12 mouse cellular contexts compared by ENCODE assay signal in the genomic region with DNA sequence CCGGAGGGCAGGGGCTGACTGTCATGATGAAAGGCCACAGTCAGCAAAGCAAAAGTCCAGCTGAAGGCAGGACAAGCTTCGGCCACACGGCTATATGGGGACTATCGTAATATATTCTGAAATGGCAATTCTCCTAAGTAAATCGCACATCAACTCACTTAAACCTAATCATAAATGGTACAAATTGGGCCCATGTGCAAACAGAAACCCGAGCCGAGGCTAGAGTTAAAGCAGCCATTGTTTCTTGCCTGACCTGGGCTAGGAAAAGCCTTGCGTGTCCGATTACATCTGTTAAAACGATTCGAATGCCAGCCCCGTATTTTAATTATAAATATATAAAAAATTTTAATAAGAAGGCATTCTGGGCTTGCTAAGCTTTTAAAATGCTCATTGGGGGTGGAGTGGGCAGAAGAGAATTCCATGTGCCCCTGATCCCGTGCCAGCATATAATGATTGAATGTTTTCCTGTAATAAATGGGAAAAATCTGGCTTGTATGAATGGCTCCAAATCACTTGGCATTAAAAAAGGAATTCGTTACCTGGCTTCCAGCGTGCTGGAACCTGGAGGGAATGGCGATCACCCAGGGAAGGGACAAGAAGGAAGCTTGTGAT.
DNase-seq lines count a peak whose midpoint lies in the region; ATAC-seq lines count a peak whose summit lies in the region.
"Had no signal": no experiment of that assay in that cellular context is flagged by ENCODE, and none has a peak within 500 bp of the region (broad histone marks: within the 10 kb centered on the region; RNA-seq: fewer than 3 reads in every experiment).

No protein-coding gene starts in this region.

- no peaks in the 10 kb centered on the region for H3K27me3 ChIP-seq in lung, embryonic 15.5 days
- H3K27me3 ChIP-seq in neural tube, embryonic 15.5 days (replicated peaks) = no peaks in the 10 kb centered on the region
- H3K27me3 ChIP-seq: heart, embryonic 13.5 days; megakaryocyte, embryonic 14.5 days had no signal

- peak overlapping the region; percentile 78 for H3K27ac ChIP-seq in lung, embryonic 15.5 days
- peak overlapping the region; percentile 72 for H3K27ac ChIP-seq in neural tube, embryonic 15.5 days (replicated peaks)

- no peaks in the 10 kb centered on the region for H3K36me3 ChIP-seq in lung, embryonic 15.5 days
- H3K36me3 ChIP-seq in neural tube, embryonic 15.5 days = no peaks in the 10 kb centered on the region
- H3K36me3 ChIP-seq: heart, embryonic 13.5 days had no signal

- H3K9me3 ChIP-seq in lung, embryonic 15.5 days = no peaks in the 10 kb centered on the region
- no peaks in the 10 kb centered on the region for H3K9me3 ChIP-seq in neural tube, embryonic 15.5 days (replicated peaks)
- H3K9me3 ChIP-seq: heart, embryonic 13.5 days had no signal

- H3K4me3 ChIP-seq in lung, embryonic 15.5 days = no peak overlapping the region
- H3K4me3 ChIP-seq in neural tube, embryonic 15.5 days (replicated peaks) = no peak overlapping the region
- H3K4me3 ChIP-seq: heart, embryonic 13.5 days; megakaryocyte, embryonic 14.5 days had no signal

- no peak overlapping the region for H3K9ac ChIP-seq in lung, embryonic 15.5 days
- no peak overlapping the region for H3K9ac ChIP-seq in neural tube, embryonic 15.5 days (replicated peaks)

- peak; percentile 29 for DNase-seq in embryo, embryonic 10.5 days (ENCODE audit: low spot score)
- DNase-seq in embryo, embryonic 10 days (ENCODE audit: low spot score) = no peak
- DNase-seq in lung, postnatal 36 days = no peak
- DNase-seq in layer of hippocampus, postnatal 14 days (ENCODE audit: low spot score in 2 of 2) = peak; percentile 9 to 67
- no peak for DNase-seq in adrenal gland, postnatal 10 days
- DNase-seq in adrenal gland, postnatal 14 days = no peak
- DNase-seq: cerebellum, adult 18-20 months; kidney, postnatal 25 days had no signal

- no peak for ATAC-seq in lung, embryonic 15.5 days (ENCODE audit: borderline replicate concordance, extremely low read depth, low FRiP score, low TSS enrichment)
- no peak for ATAC-seq in neural tube, embryonic 15.5 days (ENCODE audit: low FRiP score)

- no peak overlapping the region for H3K4me2 ChIP-seq in lung, embryonic 15.5 days
- no peak overlapping the region for H3K4me2 ChIP-seq in neural tube, embryonic 15.5 days
- H3K4me2 ChIP-seq: heart, embryonic 13.5 days had no signal

- 61% methylated on average over 16 of the region's 16 CpGs for WGBS in lung, embryonic 15.5 days
- WGBS in neural tube, embryonic 15.5 days = 61% methylated on average over 16 of the region's 16 CpGs

- H3K4me1 ChIP-seq in lung, embryonic 15.5 days = peaks cover 24% of the 10 kb centered on the region
- peaks cover 32% of the 10 kb centered on the region for H3K4me1 ChIP-seq in neural tube, embryonic 15.5 days
- H3K4me1 ChIP-seq: megakaryocyte, embryonic 14.5 days had no signal

Comparison
In these comparisons a context has a peak if more than half of its experiments do, and no peak if none do; other contexts are left out.
1. DNase-seq: peak in embryo, embryonic 10.5 days (single experiment) and layer of hippocampus, postnatal 14 days (2 of 2); none in embryo, embryonic 10 days (single experiment), lung, postnatal 36 days (single experiment), adrenal gland, postnatal 10 days (single experiment) and adrenal gland, postnatal 14 days (single experiment).